20 mouse cellular contexts compared by ENCODE assay signal in the genomic region with DNA sequence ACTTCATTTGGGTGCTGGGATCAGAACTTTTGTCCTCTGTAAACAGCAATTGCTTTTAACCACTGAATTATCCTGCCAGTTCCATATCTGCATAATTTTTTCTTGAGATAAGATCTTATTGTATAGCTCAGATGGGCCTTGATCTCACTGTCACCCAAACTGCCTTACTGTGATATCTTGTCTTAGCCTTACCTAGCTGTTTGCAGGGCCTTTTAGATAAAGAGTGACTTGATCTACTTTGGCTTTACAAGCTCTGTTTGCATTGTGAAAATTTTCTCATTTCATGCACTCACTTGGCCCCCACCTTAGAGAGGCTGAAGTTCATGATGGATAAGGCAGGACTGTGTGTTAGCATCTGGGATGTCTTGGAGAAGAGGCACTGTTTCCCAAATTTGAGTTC.
"Had no signal": no experiment of that assay in that cellular context is flagged by ENCODE, and none has a peak within 500 bp of the region (broad histone marks: within the 10 kb centered on the region; RNA-seq: fewer than 3 reads in every experiment).

No protein-coding gene starts in this region.

- ATAC-seq: midbrain, embryonic 16.5 days had no signal

- H3K4me1 ChIP-seq: midbrain, embryonic 12.5 days had no signal

- H3K9ac ChIP-seq: lung, embryonic 14.5 days; midbrain, embryonic 12.5 days; neural tube, embryonic 13.5 days; neural tube, embryonic 15.5 days had no signal

- H3K4me3 ChIP-seq: midbrain, embryonic 10.5 days; midbrain, embryonic 12.5 days; myocyte; neural tube, embryonic 13.5 days; neural tube, embryonic 15.5 days had no signal

- DNase-seq: lung, adult 18-20 months; lung, embryonic 14.5 days; lung, postnatal 10 days; lung, postnatal 4 days; midbrain, embryonic 14.5 days; retina, postnatal 1 day; right cerebral cortex, adult 18-20 months; right cerebral cortex, postnatal 25 days; right cerebral cortex, postnatal 4 days; spleen, adult 18-20 months; thymus, adult 18-20 months; thymus, postnatal 25 days; thymus, postnatal 4 days had no signal

- H3K4me2 ChIP-seq: lung, embryonic 14.5 days; midbrain, embryonic 12.5 days; neural tube, embryonic 13.5 days; neural tube, embryonic 15.5 days had no signal

- H3K9me3 ChIP-seq: megakaryocyte, embryonic 14.5 days; midbrain, embryonic 10.5 days; midbrain, embryonic 12.5 days; neural tube, embryonic 13.5 days; neural tube, embryonic 15.5 days had no signal

- H3K27me3 ChIP-seq: megakaryocyte, embryonic 14.5 days; midbrain, embryonic 12.5 days; neural tube, embryonic 13.5 days; neural tube, embryonic 15.5 days had no signal

- H3K27ac ChIP-seq: midbrain, embryonic 10.5 days; midbrain, embryonic 12.5 days; neural tube, embryonic 13.5 days; neural tube, embryonic 15.5 days had no signal
